Mouse (Mus musculus): ENCODE results near the gene Dgkg.

The Dgkg gene

GRCm38 (mm10) chr16:22596394-22596793 is 60.6 kb downstream of the Dgkg start:
- DNase-seq (ENCODE audit: low read depth) = no peak

GRCm38 (mm10) chr16:22593907-22594306 is 63.1 kb downstream of the Dgkg start:
- DNase-seq (ENCODE audit: low read depth) = no peak

GRCm38 (mm10) chr16:22589619-22590018 is 67.4 kb downstream of the Dgkg start:
- no peak for DNase-seq (ENCODE audit: low read depth)

- DNase-seq (ENCODE audit: low read depth) = no peak
Measured at GRCm38 (mm10) chr16:22586151-22586836, 70.7 kb downstream of the Dgkg start.

GRCm38 (mm10) chr16:22585523-22585922 is 71.5 kb downstream of the Dgkg start:
- no peak for DNase-seq (ENCODE audit: low read depth)

GRCm38 (mm10) chr16:22583401-22583800 is 73.6 kb downstream of the Dgkg start:
- DNase-seq (ENCODE audit: low read depth) = no peak

GRCm38 (mm10) chr16:22582173-22582929 is 74.7 kb downstream of the Dgkg start:
- no peak for DNase-seq (ENCODE audit: low read depth)

- DNase-seq (ENCODE audit: low read depth) = no peak
Measured at GRCm38 (mm10) chr16:22580103-22580502, 76.9 kb downstream of the Dgkg start.

GRCm38 (mm10) chr16:22578883-22579282 is 78.1 kb downstream of the Dgkg start:
- DNase-seq (ENCODE audit: low read depth) = no peak

- DNase-seq (ENCODE audit: low read depth) = no peak
Measured at GRCm38 (mm10) chr16:22577656-22578055, 79.4 kb downstream of the Dgkg start.

- DNase-seq (ENCODE audit: low read depth) = no peak
Measured at GRCm38 (mm10) chr16:22574164-22574563, 82.9 kb downstream of the Dgkg start.

- no peak for DNase-seq (ENCODE audit: low read depth)
Measured at GRCm38 (mm10) chr16:22572641-22573341, 84.2 kb downstream of the Dgkg start.

- DNase-seq (ENCODE audit: low read depth) = no peak
Measured at GRCm38 (mm10) chr16:22564907-22565272, 92.1 kb downstream of the Dgkg start.

GRCm38 (mm10) chr16:22564259-22564906 is 92.6 kb downstream of the Dgkg start:
- peak; percentile 56 for DNase-seq (ENCODE audit: low read depth)

GRCm38 (mm10) chr16:22563594-22563993 is 93.4 kb downstream of the Dgkg start:
- DNase-seq (ENCODE audit: low read depth) = no peak

GRCm38 (mm10) chr16:22554996-22555395 is 102.0 kb downstream of the Dgkg start:
- DNase-seq (ENCODE audit: low read depth) = peak; percentile 28

GRCm38 (mm10) chr16:22552351-22552750 is 104.7 kb downstream of the Dgkg start:
- no peak for DNase-seq (ENCODE audit: low read depth)

- no peak for DNase-seq (ENCODE audit: low read depth)
Measured at GRCm38 (mm10) chr16:22551231-22552000, 105.6 kb downstream of the Dgkg start.

- DNase-seq (ENCODE audit: low read depth) = no peak
Measured at GRCm38 (mm10) chr16:22549346-22549745, 107.7 kb downstream of the Dgkg start.

GRCm38 (mm10) chr16:22548167-22549080 is 108.6 kb downstream of the Dgkg start:
- peak; percentile 81 for DNase-seq (ENCODE audit: low read depth)

- no peak for DNase-seq (ENCODE audit: low read depth)
Measured at GRCm38 (mm10) chr16:22547741-22548140, 109.3 kb downstream of the Dgkg start.

All from c-Kit-positive CD71-negative TER-119-negative erythroid progenitor cells, embryonic 14.5 days (primary cell).